Mouse (Mus musculus): ENCODE results near the gene Anxa9.

- TF ChIP-seq CTCF (IDR thresholded peaks at IDR 0.05; ENCODE audit: low read depth, low read length) (no peak), POLR2A (IDR thresholded peaks at IDR 0.05; ENCODE audit: extremely low read depth, insufficient read depth, low read length) (no peak)
Measured at GRCm38 (mm10) chr3:95289419-95289818, 17.6 kb downstream of the Anxa9 start.

Measured in liver, adult 2 months (tissue).